In the genomic region with DNA sequence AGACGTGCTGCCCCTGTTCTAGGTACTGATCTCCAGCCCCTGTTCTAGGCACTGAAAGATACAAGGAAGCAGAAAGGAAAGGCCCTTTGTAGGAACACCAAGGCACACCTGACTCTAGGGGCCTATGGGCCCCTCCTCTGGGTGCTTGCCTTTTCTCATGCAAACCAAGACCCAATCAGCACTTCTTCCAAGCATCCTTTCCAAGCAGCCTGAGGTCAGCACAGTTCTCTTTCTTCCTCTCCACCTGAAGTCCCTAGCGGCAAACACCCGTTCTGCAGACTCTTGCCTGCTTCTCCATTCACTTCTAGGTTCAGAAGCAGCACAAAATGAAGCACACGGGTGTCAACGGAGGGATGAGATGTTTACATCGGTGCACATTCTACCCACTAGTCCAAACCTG, we compare ENCODE assay signal across 23 mouse cellular contexts. TPM values are rescaled to one million over a fixed set of nuclear protein-coding genes. Genes with fewer than 3 reads are reported as not detected.
"Had no signal": no experiment of that assay in that cellular context is flagged by ENCODE, and none has a peak within 500 bp of the region (broad histone marks: within the 10 kb centered on the region; RNA-seq: fewer than 3 reads in every experiment).

No protein-coding gene starts in this region.

- DNase-seq: kidney, adult 2 months; kidney, postnatal 25 days; layer of hippocampus, adult 9-11 months; liver, postnatal 0 days; lung, embryonic 14.5 days; thymus, adult 18-20 months; thymus, postnatal 25 days had no signal

- H3K9ac ChIP-seq: limb, embryonic 12.5 days; limb, embryonic 15.5 days; liver, embryonic 14.5 days; liver, postnatal 0 days; lung, embryonic 14.5 days; midbrain, embryonic 13.5 days had no signal

- H3K4me2 ChIP-seq: limb, embryonic 12.5 days; limb, embryonic 15.5 days; liver, embryonic 11.5 days; lung, embryonic 14.5 days; midbrain, embryonic 13.5 days had no signal

- H3K27ac ChIP-seq: kidney, postnatal 0 days; layer of hippocampus, adult 2 months; limb, embryonic 12.5 days; limb, embryonic 15.5 days; liver, embryonic 14.5 days; macrophage; midbrain, embryonic 13.5 days had no signal

- H3K4me3 ChIP-seq: layer of hippocampus, adult 2 months; limb, embryonic 12.5 days; limb, embryonic 15.5 days; midbrain, embryonic 13.5 days had no signal

- H3K9me3 ChIP-seq: limb, embryonic 12.5 days; limb, embryonic 15.5 days; midbrain, embryonic 13.5 days had no signal

- H3K36me3 ChIP-seq: limb, embryonic 12.5 days; limb, embryonic 15.5 days; midbrain, embryonic 13.5 days had no signal

- H3K4me1 ChIP-seq: limb, embryonic 12.5 days; midbrain, embryonic 13.5 days had no signal

- ATAC-seq: liver, postnatal 0 days; lung, postnatal 0 days; midbrain, embryonic 13.5 days had no signal

RNA-seq across cellular contexts. Expression of a gene that starts 11.0 kb away (rescaled TPM):
- polyA plus RNA-seq: kidney, embryonic 14.5 days; large intestine, adult 2 months; liver, embryonic 11.5 days; macrophage; neural tube, embryonic 11.5 days; neural tube, embryonic 14.5 days; small intestine, adult 2 months; spleen, adult 2 months; urinary bladder, adult 2 months had no signal

RNA-seq across cellular contexts. Expression of a gene that starts 22.7 kb away (rescaled TPM):
- polyA plus RNA-seq: macrophage had no signal
